Mouse (Mus musculus): ENCODE measurements around the gene Slc25a4.

DNA sequence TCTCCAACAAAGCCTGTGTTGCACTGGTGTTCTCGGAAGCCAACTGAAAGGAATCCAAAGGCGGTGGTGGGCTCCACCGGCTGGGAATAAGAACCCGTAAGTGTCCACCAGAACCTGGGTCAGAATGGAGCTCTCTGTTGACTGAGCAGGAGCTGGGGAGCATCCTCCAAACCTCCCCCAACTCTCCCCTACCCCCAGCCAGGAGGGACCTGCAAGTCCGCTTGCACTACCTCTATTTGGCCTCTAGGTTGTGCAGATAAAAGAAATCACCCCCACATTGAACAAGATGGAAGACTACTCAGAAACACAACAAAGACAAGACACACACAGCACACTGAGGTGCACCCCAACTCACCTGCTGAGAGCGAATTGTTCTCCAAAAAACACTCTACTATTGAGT lies 8.7 kb downstream of the Slc25a4 start:
- TF ChIP-seq EP300 (IDR thresholded peaks at IDR 0.05; ENCODE audit: low read depth) (peak; percentile 28; the same call in 1 of the 2 replicates), CTCF (IDR thresholded peaks at IDR 0.05; ENCODE audit: low read depth) (peak; percentile 53)
